Mouse (Mus musculus): Measurements from ENCODE around the gene Arl8b. TPM values are rescaled to one million over a fixed set of nuclear protein-coding genes. Genes with fewer than 3 reads are reported as not detected.

The Arl8b gene
- polyA plus RNA-seq, 1 experiment = 43.5 TPM

DNA sequence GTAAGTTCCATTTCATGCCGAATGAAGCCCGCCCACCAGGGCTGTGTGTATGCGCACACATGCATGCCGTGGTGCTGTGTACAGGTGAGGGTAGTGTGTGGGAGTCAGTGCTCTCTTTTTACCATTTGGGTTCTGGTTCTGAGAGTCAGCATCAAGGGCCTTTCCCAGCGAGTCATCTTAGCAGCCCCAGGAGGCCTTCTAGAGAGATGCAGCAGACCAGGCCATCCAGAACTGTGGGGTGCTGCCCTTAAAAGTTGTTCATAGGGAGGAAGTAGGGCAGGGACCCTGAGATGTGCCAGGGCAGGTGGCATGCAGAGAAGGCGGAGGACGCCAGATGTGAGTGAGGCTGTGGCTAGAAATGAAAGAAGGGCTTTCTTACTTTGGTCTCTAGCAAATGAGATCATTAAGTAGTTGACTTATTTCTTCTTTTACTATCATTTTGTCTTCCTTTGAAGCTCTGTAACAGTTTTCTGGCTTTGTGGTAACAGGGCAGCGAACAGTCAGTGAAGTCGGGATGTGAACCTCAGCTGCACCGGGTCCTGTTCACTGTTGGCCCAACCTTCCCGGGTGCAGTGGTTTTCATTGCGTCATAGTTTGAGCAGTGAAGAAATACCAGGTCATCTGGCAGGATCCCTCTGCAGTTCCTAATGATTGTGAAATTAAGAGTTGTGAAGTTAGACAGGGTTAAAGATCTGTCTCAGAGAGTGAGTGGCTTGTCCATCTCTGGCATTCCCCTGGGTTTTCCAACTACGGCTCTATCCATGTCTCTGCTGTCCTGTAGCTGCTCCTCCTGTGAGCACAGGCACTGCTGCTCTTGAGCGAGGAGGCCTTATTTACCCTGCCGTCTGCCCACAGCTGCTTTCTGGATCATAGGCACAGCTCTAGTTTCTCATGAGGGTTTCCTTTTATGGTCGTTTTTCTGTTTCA lies 53.1 kb downstream of the Arl8b start:
- DNase-seq (ENCODE audit: low read depth) = no peak
- TF ChIP-seq POLR2A (IDR thresholded peaks at IDR 0.05; ENCODE audit: borderline replicate concordance, extremely low read depth, insufficient read depth, insufficient read length, poor library complexity, severe bottlenecking) = no peak
- TF ChIP-seq CTCF (IDR thresholded peaks at IDR 0.05; ENCODE audit: borderline replicate concordance, extremely low read depth, insufficient read depth, insufficient read length) = no peak

DNA sequence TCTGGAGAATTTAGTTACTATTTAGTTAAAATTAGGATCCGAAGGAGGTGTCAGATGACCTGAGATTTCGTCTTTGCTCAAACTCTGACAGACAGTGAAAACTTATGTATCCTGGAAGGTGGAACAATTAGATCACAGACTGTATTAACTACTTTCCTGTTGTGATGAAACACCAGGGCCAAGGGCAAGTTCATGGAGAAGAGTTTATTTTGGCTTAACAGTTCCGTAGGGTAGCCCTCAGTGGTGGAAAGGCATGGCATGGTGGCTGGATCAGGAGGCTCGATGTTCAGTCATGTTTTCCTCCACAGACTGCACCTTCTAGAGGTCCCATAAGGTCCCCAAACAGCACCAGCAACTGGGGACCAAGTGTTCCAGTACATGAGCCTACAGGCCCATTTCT lies 54.2 kb downstream of the Arl8b start:
- DNase-seq (ENCODE audit: low read depth) = no peak
- no peak for TF ChIP-seq POLR2A (IDR thresholded peaks at IDR 0.05; ENCODE audit: borderline replicate concordance, extremely low read depth, insufficient read depth, insufficient read length, poor library complexity, severe bottlenecking)

DNA sequence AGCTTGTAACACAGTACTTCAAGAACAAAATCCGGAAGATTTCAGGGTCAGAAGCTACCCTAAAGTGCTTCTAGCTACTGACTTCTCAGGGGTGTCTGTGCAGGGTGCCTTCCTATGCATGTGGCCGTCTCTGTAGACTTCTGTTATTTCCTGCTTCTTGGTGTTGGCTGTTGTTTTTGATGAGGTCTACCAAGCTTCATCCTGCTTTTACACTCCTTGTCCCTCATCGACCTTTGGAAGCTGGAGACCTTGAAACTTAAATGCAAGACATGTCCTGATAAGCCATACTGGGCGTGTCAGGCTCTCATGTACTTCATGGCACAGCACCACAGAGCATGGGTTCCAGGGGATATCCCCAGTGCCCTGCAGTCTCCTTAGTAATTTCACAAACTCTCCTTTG lies 55.1 kb downstream of the Arl8b start:
- TF ChIP-seq CTCF (IDR thresholded peaks at IDR 0.05; ENCODE audit: borderline replicate concordance, extremely low read depth, insufficient read depth, insufficient read length) (no peak), POLR2A (IDR thresholded peaks at IDR 0.05; ENCODE audit: borderline replicate concordance, extremely low read depth, insufficient read depth, insufficient read length, poor library complexity, severe bottlenecking) (no peak)
- no peak for DNase-seq (ENCODE audit: low read depth)

DNA sequence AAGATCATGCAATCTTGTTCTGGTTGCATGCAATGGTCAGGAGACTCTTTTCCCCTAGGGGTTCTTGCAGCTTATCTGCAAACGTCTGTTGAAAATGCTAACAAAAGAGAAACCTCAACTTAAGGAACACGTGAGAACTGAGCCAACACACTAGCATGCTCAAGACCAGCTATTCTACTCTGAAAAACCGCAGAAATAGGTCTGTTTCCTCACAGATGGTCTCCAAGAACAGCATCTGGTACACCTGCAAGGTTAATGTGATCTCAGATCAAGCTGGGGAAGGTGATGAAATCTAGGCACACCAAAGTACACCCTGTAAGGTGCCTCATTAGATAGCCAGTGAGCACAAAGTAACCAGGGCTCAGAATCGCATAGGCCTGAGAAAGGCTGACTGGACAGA lies 56.5 kb downstream of the Arl8b start:
- DNase-seq (ENCODE audit: low read depth) = no peak
- TF ChIP-seq POLR2A (IDR thresholded peaks at IDR 0.05; ENCODE audit: borderline replicate concordance, extremely low read depth, insufficient read depth, insufficient read length, poor library complexity, severe bottlenecking) (no peak), CTCF (IDR thresholded peaks at IDR 0.05; ENCODE audit: borderline replicate concordance, extremely low read depth, insufficient read depth, insufficient read length) (no peak)

DNA sequence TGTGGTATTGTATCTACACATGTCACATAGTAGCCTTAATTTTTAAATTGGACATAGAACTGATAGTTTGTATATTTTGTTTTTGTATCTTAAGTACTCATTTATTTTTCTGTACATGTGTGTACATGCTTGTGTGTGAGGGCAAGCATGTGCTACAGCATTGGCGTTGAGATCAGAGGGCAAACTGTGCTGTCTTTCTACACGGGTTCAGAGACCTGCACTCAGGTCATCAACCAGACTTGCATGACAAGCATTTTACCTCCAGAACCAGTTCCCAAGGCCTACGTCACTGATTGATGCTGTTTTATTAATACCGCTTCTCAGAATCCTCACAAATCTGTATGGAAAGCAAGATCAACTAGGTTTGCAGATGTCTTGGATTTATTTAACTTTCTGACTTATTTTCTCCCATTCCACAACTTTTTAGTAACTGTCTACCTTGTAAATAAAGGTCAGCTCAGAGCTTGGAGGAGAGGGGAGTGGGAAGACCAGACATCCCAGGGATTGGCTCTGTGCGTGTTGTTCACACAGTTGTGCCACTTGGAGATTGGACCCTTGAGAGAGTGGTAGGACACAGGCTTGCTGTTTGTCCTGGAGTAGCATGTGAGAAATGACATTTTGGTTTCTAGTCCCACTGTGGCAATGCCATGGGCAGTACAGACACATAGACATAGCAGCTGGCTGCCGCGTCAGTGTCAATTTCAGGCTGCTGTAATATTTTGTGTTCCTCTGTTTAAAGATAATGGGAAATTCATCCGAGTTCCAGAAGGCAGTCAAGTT lies 58.2 kb downstream of the Arl8b start:
- no peak for TF ChIP-seq CTCF (IDR thresholded peaks at IDR 0.05; ENCODE audit: borderline replicate concordance, extremely low read depth, insufficient read depth, insufficient read length)
- no peak for TF ChIP-seq POLR2A (IDR thresholded peaks at IDR 0.05; ENCODE audit: borderline replicate concordance, extremely low read depth, insufficient read depth, insufficient read length, poor library complexity, severe bottlenecking)
- no peak for DNase-seq (ENCODE audit: low read depth)

DNA sequence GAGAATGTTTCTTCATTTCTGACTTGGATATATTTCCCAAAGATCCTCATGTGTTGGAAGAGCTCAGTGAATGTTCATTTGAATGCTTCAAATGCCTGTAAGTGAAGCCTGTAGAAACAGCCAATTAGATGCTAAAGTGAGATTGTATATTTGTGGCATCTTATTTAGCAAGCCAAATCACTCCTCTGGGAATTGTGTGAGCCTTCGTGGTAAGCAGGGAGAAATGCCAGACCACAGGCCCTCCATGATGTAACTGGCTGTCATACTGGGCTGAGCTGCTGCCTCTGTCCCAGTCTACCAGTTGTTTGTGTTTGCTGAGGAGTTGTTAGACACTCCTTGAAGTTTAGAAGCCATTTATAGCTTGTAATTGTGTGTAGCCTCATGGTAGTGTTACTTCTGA lies 60.8 kb downstream of the Arl8b start:
- TF ChIP-seq POLR2A (IDR thresholded peaks at IDR 0.05; ENCODE audit: borderline replicate concordance, extremely low read depth, insufficient read depth, insufficient read length, poor library complexity, severe bottlenecking) (no peak), CTCF (IDR thresholded peaks at IDR 0.05; ENCODE audit: borderline replicate concordance, extremely low read depth, insufficient read depth, insufficient read length) (no peak)
- DNase-seq (ENCODE audit: low read depth) = no peak

DNA sequence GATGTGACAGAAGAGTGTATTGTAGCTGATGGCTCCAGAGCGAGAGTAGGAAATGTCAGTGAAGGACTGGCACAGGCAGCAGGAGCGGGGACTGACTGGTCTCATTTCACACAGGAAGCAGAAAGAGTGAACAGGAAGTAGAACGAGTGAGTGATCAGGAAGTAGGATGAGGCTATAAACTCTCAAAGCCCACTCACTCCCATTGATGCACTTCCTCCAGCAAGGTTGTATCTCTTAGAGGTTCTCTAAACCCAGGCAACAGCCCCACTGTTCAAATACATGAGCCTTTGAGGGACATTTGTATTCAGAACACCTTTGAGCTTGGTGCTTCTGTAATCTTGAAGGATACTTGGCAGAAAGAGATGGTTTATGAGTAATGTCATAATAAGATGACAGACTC lies 61.2 kb downstream of the Arl8b start:
- TF ChIP-seq POLR2A (IDR thresholded peaks at IDR 0.05; ENCODE audit: borderline replicate concordance, extremely low read depth, insufficient read depth, insufficient read length, poor library complexity, severe bottlenecking) (no peak), CTCF (IDR thresholded peaks at IDR 0.05; ENCODE audit: borderline replicate concordance, extremely low read depth, insufficient read depth, insufficient read length) (no peak)
- DNase-seq (ENCODE audit: low read depth) = no peak

DNA sequence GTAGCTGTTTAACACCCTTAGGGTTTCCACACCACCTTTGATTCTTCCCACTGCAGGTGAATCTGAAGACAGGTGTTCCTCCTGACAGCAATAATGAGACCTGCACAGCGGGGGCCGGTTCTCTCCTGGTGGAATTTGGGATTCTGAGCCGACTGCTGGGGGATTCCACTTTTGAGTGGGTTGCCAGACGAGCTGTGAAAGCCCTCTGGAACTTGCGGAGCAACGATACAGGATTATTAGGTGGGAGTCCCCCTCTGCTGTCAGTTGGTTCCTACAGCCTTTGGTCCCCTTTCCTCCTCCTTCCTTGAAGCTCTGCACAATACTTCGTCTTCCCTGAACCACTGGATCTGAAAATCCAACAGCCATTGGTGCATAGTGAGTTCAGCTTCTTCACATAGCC lies 61.9 kb downstream of the Arl8b start:
- DNase-seq (ENCODE audit: low read depth) = no peak
- TF ChIP-seq POLR2A (IDR thresholded peaks at IDR 0.05; ENCODE audit: borderline replicate concordance, extremely low read depth, insufficient read depth, insufficient read length, poor library complexity, severe bottlenecking) = no peak
- TF ChIP-seq CTCF (IDR thresholded peaks at IDR 0.05; ENCODE audit: borderline replicate concordance, extremely low read depth, insufficient read depth, insufficient read length) = no peak

DNA sequence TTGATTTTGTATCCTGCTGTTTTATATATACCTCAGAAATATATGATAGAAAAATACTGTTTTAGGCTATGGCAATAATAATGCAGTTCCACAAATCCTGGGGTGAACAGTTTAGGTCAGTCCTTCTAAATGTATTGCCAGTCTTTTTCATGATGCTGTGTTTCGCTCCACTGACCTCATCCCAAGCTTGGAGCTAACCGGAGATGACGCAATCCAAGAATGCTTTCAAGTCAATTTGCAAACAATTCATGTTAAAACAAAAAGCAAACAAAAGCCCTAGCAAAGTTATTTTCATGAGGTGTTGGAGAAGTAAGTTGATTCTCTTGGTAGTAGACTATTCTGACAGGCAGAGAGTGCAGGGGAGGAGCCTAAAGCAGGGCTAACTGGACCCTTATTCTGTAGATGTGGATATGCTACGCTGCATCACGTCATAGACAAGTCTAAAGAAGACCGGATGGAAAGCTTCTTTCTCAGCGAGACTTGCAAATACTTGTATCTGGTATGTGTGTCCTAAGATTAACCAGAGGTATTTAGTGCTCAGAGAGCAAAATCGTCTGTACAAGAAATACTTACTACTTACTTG lies 69.3 kb downstream of the Arl8b start:
- no peak for DNase-seq (ENCODE audit: low read depth)
- no peak for TF ChIP-seq CTCF (IDR thresholded peaks at IDR 0.05; ENCODE audit: borderline replicate concordance, extremely low read depth, insufficient read depth, insufficient read length)
- TF ChIP-seq POLR2A (IDR thresholded peaks at IDR 0.05; ENCODE audit: borderline replicate concordance, extremely low read depth, insufficient read depth, insufficient read length, poor library complexity, severe bottlenecking) = no peak

DNA sequence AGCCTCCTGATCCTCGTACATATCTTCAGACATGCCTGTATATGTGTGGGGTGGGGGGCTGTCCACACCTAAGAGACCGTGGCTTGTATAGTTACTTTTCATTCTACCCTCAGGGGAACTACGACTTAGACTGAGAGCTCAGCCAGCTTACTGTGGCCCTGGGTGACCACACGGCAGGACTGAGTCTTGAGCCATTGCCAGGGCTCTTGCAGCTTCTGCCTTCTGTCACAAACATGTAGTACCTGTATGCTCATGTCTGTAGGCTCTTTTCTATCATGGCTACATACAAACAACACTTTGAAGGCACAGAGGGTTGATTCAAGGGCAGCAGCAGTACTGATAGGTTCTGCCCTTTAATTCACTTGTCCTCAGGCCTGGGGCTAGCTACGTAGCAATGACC lies 70.1 kb downstream of the Arl8b start:
- no peak for DNase-seq (ENCODE audit: low read depth)
- TF ChIP-seq CTCF (IDR thresholded peaks at IDR 0.05; ENCODE audit: borderline replicate concordance, extremely low read depth, insufficient read depth, insufficient read length) = no peak
- no peak for TF ChIP-seq POLR2A (IDR thresholded peaks at IDR 0.05; ENCODE audit: borderline replicate concordance, extremely low read depth, insufficient read depth, insufficient read length, poor library complexity, severe bottlenecking)

DNA sequence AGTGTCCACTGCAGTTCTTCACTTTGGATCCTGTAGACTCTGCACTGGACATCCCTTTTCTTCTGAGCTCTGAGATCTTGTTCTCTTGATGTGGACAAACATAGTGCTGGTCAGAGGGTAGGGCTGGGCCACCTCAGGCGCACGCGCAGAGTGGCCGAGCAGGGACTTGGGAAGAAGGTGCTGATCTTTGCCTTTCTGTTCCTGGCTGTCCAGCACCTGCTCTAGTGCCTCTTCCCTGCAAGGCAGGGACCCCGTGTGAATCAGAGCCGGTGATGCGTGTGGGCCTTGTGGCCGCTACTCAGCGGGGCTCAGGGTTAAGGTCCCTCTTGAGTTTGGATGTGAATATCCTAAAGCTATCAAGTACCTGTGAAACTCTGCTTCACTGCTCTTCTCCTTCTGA lies 75.7 kb downstream of the Arl8b start:
- TF ChIP-seq POLR2A (IDR thresholded peaks at IDR 0.05; ENCODE audit: borderline replicate concordance, extremely low read depth, insufficient read depth, insufficient read length, poor library complexity, severe bottlenecking) (no peak), CTCF (IDR thresholded peaks at IDR 0.05; ENCODE audit: borderline replicate concordance, extremely low read depth, insufficient read depth, insufficient read length) (no peak)
- no peak for DNase-seq (ENCODE audit: low read depth)

All from brain, embryonic 14.5 days (tissue).